Mouse (Mus musculus) embryonic facial prominence, embryonic 12.5 days (tissue): Measurements from ENCODE around the gene Kif17. TPM values are rescaled to one million over a fixed set of nuclear protein-coding genes. Genes with fewer than 3 reads are reported as not detected.

ENCODE experiments used
- ATAC-seq: fragments of 200-750 bp; cut with Nextera tagmentation; 2 replicates; pipeline ENCODE4 v1.8.0; 2017; ENCODE audit not compliant: insufficient number of reproducible peaks, insufficient read depth, low FRiP score, low TSS enrichment
- H3K27ac ChIP-seq: fragments of 300-500 bp; sonication (generic); 2 replicates; pipeline ENCODE4 v1.5.1; 2016; ENCODE audit warnings: mild to moderate bottlenecking
- H3K27me3 ChIP-seq: fragments of 300-500 bp; sonication (generic); 2 replicates; pipeline ENCODE4 v1.6.1; 2016; ENCODE audit warnings: mild to moderate bottlenecking, moderate library complexity
- H3K36me3 ChIP-seq: fragments of 300-500 bp; sonication (generic); 2 replicates; pipeline ENCODE4 v1.6.1; 2016; ENCODE audit warnings: mild to moderate bottlenecking
- H3K4me1 ChIP-seq: fragments of 300-500 bp; sonication (generic); 2 replicates; pipeline ENCODE4 v1.6.1; 2016
- H3K4me2 ChIP-seq: fragments of 300-500 bp; sonication (generic); replicated peaks from 2 replicates; pipeline ENCODE4 v1.6.1; 2016; ENCODE audit warnings: mild to moderate bottlenecking, moderate library complexity
- H3K4me3 ChIP-seq: fragments of 300-500 bp; sonication (generic); 2 replicates; pipeline ENCODE4 v1.5.1; 2016; ENCODE audit warnings: mild to moderate bottlenecking
- H3K9ac ChIP-seq: fragments of 300-500 bp; sonication (generic); 2 replicates; pipeline ENCODE4 v1.6.1; 2016; ENCODE audit warnings: mild to moderate bottlenecking, moderate library complexity
- H3K9me3 ChIP-seq: fragments of 300-500 bp; sonication (generic); 2 replicates; pipeline ENCODE4 v1.6.1; 2016; ENCODE audit warnings: mild to moderate bottlenecking, moderate library complexity
- WGBS: fragments of 180-500 bp; shearing (Covaris S2); methylation state at CpG from one replicate; pipeline ENCODE4 v1.1.7; 2016; 5-methylcytosine and 5-hydroxymethylcytosine counted together
- polyA plus RNA-seq: library from polyadenylated mRNA; unstranded; fragments of >200 nt; fragmentation: Nextera tagmentation; extraction: Ambion mirVana; gene quantifications from 2 replicates; pipeline ENCODE4 v1.2.1, GENCODE M21; 2016

The Kif17 gene
- polyA plus RNA-seq, result 1.3 and 1.9 TPM in 2 replicates

DNA sequence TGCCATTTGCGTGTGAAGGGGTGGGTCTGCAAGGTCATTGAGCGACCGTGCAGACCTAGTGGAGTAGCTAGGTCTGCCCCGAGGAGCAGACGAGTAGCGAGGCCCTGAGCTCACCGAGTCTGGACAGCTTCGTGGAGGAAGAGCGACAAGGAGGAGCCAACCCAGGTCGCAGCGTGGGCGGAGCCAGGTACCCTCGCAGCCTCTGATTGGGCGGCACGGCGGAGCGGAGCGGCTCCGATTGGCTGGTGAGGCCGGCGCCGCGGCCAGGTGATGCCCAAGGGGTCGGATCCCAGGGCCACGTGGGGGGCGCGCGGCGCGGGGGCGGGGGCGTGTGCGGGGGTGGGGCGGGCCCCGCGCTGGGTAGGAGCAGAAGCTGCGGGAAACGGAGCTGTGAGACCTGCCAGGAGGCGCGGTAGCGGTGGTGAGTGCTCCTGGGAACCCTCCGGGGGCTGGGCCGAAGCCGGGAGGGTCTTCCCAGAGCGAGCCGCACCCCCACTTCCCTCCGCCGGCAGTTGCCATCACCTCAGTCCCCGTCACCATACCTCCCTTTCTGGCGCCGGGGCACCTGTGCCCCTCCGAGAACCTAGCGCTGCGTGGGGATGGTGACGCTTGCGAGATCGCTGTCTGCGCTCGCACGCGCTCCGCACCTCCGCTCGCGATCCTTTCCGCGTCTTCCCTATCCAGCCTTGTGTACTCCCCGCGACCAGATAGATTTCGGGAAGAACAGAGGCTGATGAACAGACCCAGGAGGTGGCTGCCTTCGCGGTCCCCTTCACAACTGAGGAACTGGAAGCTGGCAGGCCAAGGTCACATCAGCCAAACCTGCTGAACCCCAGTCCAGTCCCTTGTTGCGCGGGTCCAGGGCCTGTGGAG, at the start of gene Kif17, which contains the start of gene Sh2d5:
TSS of gene Kif17 (plus strand) at position 348 of the 873 bp plus-strand sequence.
TSS of gene Sh2d5 (plus strand) at position 316 of the 873 bp plus-strand sequence.
- H3K4me3 ChIP-seq, result peak within 1 kb of the TSS; percentile 52
- WGBS, result under 1% methylated on average over 60 of the region's 74 CpGs

DNA sequence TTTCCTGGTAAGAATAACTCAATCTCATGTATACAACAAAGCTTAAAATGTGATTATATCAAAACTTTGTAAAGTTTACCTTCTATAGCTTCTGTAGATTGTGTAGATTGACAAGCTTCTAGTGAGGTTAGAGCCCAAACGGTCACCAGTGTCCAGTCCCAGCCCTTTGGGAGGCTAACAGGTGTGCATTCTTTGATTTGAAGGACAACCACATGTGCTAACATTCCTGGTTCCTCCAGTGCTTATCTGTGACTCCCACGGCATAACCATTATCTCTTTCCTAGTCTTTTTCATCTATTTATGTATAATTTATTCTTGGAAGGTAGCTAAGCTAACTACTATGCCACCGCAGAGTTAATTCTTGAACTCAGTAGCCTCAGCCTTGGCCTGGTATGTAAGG, 49.5 kb upstream of the Kif17 start:
- Histone ChIP-seq H3K9me3 (no peaks in the 10 kb centered on the region), H3K27ac (no peak overlapping the region), H3K4me3 (no peak overlapping the region), H3K4me1 (no peaks in the 10 kb centered on the region), H3K9ac (no peak overlapping the region), H3K27me3 (no peaks in the 10 kb centered on the region), H3K4me2 (no peak overlapping the region), H3K36me3 (peaks cover 86% of the 10 kb centered on the region)
- WGBS, result 78% methylated on average over 3 of the region's 3 CpGs
- ATAC-seq, result no peak

More for the DNA sequence above, at the start of gene Kif17, which contains the start of gene Sh2d5:
- Histone ChIP-seq H3K36me3 (peaks cover 24% of the 10 kb centered on the region), H3K9ac (peak within 1 kb of the TSS; percentile 44), H3K27me3 (peaks cover 20% of the 10 kb centered on the region; the same call in 1 of the 2 replicates), H3K4me2 (peak within 1 kb of the TSS; percentile 100), H3K4me1 (peaks cover 32% of the 10 kb centered on the region), H3K9me3 (no peaks in the 10 kb centered on the region), H3K27ac (no peak within 1 kb of the TSS)
- ATAC-seq, result peak; percentile 71

DNA sequence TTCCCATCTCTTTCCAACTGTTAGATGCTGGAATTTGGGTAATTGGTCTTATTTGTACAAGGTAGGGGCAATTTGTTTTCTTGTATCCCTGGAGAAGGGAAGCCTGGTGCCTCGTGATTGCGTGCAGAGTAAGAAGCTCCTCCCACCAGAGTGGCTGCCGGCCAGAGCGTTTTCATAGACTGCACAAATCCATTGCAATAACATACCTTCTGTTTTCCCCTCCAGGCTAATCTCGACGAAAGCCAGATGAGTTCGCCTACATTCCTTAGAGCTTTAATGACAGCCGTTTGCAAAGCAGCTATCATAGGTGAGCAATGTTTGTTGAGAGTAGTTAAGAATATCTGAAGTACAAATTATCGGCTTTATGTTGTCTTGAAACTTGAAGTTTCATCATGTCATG, 48.5 kb upstream of the Kif17 start:
- no peak overlapping the region for H3K4me2 ChIP-seq
- H3K4me3 ChIP-seq, result no peak overlapping the region
- WGBS, result 64% methylated on average over 9 of the region's 9 CpGs
- no peak for ATAC-seq
- H3K36me3 ChIP-seq, result peaks cover 81% of the 10 kb centered on the region
- H3K27ac ChIP-seq, result no peak overlapping the region
- no peaks in the 10 kb centered on the region for H3K4me1 ChIP-seq
- H3K27me3 ChIP-seq, result no peaks in the 10 kb centered on the region
- no peaks in the 10 kb centered on the region for H3K9me3 ChIP-seq
- no peak overlapping the region for H3K9ac ChIP-seq

DNA sequence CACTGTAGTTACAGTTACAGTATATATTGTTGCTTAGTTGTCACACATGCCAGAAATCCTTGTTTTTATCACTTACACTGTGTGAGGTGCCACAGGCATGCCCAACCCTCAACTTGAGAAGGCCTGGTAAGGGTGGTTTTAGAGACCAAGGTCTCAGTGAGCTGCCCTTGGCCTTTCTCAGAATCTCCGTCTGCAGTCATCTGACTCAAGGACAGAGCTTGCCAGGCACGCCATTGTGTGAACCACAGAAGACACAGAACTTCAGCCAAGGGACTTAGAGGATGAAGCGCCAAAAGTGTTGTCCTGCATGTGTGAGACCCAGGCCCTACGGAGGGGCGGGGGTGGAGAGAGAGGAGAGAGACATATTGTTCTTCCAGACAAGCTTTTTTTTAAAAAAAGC, 40.1 kb upstream of the Kif17 start:
- no peak overlapping the region for H3K4me2 ChIP-seq
- peaks cover 39% of the 10 kb centered on the region for H3K36me3 ChIP-seq
- no peak overlapping the region for H3K9ac ChIP-seq
- ATAC-seq, result no peak
- H3K4me3 ChIP-seq, result no peak overlapping the region
- H3K27me3 ChIP-seq, result no peaks in the 10 kb centered on the region
- H3K9me3 ChIP-seq, result 0 out of 2 replicates have a peak, but pooled peaks cover 3% of the 10 kb centered on the region
- WGBS, result 92% methylated on average over 5 of the region's 5 CpGs
- no peak overlapping the region for H3K27ac ChIP-seq
- no peaks in the 10 kb centered on the region for H3K4me1 ChIP-seq

DNA sequence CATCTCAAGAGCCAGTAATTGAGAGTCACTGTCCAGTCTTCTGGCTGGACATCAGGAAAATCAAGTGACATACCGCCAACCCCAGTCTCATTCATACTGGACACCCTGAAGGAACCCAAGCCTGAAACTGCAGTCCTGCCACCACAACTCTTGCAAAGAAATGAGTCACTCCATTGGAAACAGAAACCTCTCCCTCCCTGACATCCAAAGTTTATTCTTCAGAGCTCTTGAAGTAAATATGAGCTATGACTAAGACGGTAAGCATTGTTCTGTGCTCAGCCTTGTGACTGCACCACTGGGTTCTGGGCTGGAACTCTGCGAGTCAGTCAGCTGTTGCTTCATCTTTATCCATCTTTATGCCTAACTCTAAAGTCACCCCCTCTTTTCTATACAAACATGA, 36.4 kb upstream of the Kif17 start:
- no peak for ATAC-seq
- H3K4me3 ChIP-seq, result no peak overlapping the region
- WGBS, result 85% methylated on average over 3 of the region's 3 CpGs
- 0 out of 2 replicates have a peak, but pooled peaks cover 3% of the 10 kb centered on the region for H3K9me3 ChIP-seq
- H3K36me3 ChIP-seq, result peaks cover 12% of the 10 kb centered on the region
- H3K4me2 ChIP-seq, result no peak overlapping the region
- peaks cover 18% of the 10 kb centered on the region for H3K4me1 ChIP-seq
- no peak overlapping the region for H3K27ac ChIP-seq
- no peaks in the 10 kb centered on the region for H3K27me3 ChIP-seq
- no peak overlapping the region for H3K9ac ChIP-seq

DNA sequence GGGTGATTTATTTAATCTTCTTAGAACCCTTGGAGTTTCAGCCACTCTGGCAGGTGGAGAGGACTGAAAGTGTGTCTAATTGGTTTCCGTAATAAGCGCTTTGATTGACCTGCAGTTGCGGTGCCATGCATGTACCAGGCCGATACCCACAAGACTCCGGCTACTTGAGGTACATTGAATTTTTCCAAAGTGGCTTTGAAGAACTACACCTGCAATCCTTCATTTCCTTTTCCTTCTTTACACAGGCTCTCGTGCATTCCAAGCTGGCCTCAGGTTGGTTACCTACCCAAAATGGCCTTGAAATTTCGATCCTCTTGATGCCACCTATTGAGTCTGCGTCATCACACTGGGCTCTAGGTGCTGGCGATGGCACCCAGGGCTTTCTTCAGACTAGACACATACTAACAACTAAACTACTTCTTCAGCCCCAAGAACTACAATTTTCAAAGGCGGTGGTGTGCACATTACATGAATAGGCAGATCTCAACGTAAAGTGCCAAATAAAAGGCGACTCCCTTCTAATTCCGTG, 34.5 kb upstream of the Kif17 start:
- Histone ChIP-seq H3K27me3 (no peaks in the 10 kb centered on the region), H3K27ac (peak overlapping the region; percentile 99), H3K4me2 (peak overlapping the region; percentile 92), H3K9ac (peak overlapping the region; percentile 99), H3K9me3 (0 out of 2 replicates have a peak, but pooled peaks cover 3% of the 10 kb centered on the region), H3K4me1 (peaks cover 28% of the 10 kb centered on the region), H3K4me3 (peak overlapping the region; percentile 99), H3K36me3 (no peaks in the 10 kb centered on the region)
- WGBS, result 47% methylated on average over 13 of the region's 13 CpGs
- no peak for ATAC-seq

DNA sequence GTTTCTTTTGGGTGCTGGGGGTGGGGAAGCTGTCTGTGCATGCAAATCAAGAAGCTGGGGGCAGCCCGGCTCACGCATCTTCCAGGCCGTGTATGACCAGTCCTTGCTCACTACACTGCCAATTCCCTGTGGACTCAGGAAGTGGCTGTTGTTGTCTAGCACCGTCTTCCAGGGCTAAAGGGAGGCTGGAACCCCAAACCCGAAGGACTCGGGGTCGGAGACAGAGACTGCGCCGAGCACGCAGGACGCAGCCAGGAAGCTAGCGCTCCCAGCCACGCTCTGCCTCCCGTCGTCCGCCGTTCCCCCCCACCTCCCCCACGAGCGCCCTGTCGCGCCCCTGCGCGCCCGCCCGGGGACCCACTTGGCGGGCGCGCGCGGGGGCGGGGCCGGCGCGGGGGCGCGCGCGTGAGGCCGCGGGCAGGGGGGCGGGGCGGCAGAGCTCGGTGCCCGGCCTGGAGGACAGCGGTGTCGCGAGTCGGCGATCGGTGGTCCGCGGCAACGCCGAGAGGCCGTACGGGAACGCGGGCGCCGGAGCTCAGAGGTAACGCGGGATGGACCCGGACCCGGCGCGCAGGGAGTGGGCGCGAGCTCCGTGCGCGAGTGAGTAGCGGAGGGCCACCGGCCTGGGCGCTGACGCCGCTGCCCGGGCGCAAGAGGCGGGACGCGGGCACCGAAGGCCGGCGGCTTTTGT, 33.9 kb upstream of the Kif17 start, which contains the start of gene Hp1bp3:
TSS of gene Hp1bp3 (plus strand) at position 97 of the 691 bp plus-strand sequence.
- 1% methylated on average over 53 of the region's 84 CpGs for WGBS
- Histone ChIP-seq H3K27me3 (no peaks in the 10 kb centered on the region), H3K36me3 (no peaks in the 10 kb centered on the region), H3K9ac (peak within 1 kb of the TSS; percentile 99), H3K4me1 (peaks cover 28% of the 10 kb centered on the region), H3K4me2 (peak within 1 kb of the TSS; percentile 92), H3K9me3 (0 out of 2 replicates have a peak, but pooled peaks cover 3% of the 10 kb centered on the region), H3K27ac (peak within 1 kb of the TSS; percentile 99), H3K4me3 (peak within 1 kb of the TSS; percentile 99)
- peak; percentile 52 for ATAC-seq

DNA sequence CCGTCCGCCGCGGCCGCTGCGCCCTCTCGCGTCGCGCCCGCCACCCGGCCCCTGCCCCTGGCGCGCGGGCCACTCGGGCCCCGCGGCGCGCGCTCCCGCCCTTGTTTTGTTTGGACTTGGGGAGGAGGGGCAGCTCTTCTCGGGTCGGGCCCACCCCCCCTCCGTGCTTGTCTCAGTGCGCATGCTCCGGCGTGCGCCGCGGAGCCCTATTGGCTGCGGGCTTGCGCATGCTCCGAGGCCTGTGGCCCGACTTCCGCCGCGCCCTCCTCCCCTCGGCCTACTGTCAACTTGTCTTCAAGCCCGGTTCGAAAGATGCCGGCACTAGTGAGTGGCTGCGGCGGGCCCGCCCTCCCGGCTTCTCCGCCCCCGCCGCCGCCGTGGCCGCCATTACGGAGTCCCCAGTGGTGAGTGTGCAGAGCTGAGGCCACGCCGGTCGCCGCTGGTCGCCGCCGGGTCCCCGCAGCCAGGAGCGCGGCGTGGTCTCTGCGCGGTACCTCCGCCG, 33.3 kb upstream of the Kif17 start:
- Histone ChIP-seq H3K4me1 (peaks cover 28% of the 10 kb centered on the region), H3K27ac (peak overlapping the region; percentile 99), H3K9ac (peak overlapping the region; percentile 99), H3K9me3 (0 out of 2 replicates have a peak, but pooled peaks cover 3% of the 10 kb centered on the region), H3K4me2 (peak overlapping the region; percentile 92), H3K27me3 (no peaks in the 10 kb centered on the region), H3K36me3 (peaks cover under 1% of the 10 kb centered on the region; the same call in 1 of the 2 replicates), H3K4me3 (peak overlapping the region; percentile 99)
- peak; percentile 97 for ATAC-seq
- under 1% methylated on average over 46 of the region's 68 CpGs for WGBS

DNA sequence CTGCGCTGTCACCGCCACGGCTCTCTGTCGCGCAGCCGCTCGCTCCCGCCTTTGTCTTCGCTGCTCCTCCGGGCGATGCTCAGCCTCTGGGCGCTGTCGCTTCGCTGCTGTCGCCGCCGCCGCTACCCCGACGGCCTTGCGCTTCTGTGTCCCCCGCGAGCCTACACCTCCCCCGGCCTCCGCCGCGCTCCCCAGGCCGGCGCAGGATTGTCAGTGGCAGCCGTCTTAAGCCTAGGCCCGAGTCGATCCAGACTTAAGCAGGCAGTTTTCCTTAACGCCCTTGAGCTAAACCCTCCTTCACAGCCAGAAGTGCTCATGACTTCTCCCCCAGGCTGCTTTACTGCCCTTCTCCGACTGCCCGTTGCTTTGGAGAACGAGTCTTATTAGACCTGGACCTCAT, 32.8 kb upstream of the Kif17 start:
- Histone ChIP-seq H3K4me3 (peak overlapping the region; percentile 99), H3K4me1 (peaks cover 28% of the 10 kb centered on the region), H3K27me3 (no peaks in the 10 kb centered on the region), H3K4me2 (peak overlapping the region; percentile 92), H3K36me3 (peaks cover 6% of the 10 kb centered on the region), H3K9me3 (0 out of 2 replicates have a peak, but pooled peaks cover under 1% of the 10 kb centered on the region), H3K9ac (peak overlapping the region; percentile 99), H3K27ac (peak overlapping the region; percentile 99)
- no peak for ATAC-seq
- WGBS, result 1% methylated on average over 29 of the region's 36 CpGs

DNA sequence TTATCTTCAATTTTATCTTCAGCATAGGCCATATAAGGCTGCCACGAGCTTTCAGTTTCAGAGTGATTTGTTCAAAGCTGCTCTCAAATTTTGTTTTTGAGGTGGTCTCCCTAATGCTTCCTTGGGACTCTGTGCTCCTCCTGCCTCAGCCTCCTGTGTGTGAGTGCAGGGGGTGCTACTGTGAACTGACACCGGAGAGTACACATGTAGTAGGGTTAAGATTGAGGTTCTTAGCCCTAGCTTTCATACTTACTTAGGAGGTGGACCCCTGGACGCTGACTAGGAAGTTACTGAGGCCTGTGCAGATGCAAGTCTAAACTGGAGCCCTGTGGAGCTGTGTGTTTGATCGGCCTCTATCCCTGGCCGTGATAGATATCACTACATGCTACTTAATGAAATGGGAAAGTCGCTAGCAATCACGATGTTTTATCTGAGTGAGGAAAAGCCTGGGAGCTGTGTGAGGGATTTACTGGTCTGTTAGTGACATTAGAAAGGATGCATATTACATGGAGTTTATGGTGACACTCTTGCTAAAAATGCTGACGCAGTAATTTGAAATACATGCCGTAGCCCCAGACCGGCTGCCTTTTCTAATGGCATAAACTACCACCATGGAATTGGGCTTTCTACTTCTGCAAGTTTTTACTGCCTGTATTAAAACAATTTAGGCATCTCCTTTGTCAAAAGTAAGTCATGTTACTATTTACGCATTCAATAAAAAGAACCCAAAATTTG, 32.1 kb upstream of the Kif17 start:
- H3K36me3 ChIP-seq, result peaks cover 12% of the 10 kb centered on the region
- peak overlapping the region; percentile 99 for H3K9ac ChIP-seq
- no peaks in the 10 kb centered on the region for H3K27me3 ChIP-seq
- WGBS, result 81% methylated on average over 11 of the region's 11 CpGs
- H3K27ac ChIP-seq, result peak overlapping the region; percentile 99
- H3K4me2 ChIP-seq, result peak overlapping the region; percentile 92
- ATAC-seq, result no peak
- H3K4me3 ChIP-seq, result peak overlapping the region; percentile 99
- no peaks in the 10 kb centered on the region for H3K9me3 ChIP-seq
- H3K4me1 ChIP-seq, result peaks cover 28% of the 10 kb centered on the region
